Mouse (Mus musculus) adrenal gland, postnatal 4 days (tissue): ENCODE measurements around the gene Kit. TPM values are rescaled to one million over a fixed set of nuclear protein-coding genes. Genes with fewer than 3 reads are reported as not detected.

Experiments
- DNase-seq, 2 experiments: peaks; one replicate each; pipeline ENCODE4 v3.0.0; 2021 to 2022; ENCODE audit warnings: low spot score in 2 of 2, mixed read lengths in 2 of 2
- total RNA-seq, 2 experiments: library from RNA; stranded (reverse); gene quantifications; 2 replicates each; pipeline ENCODE4 v1.2.3; 2021

Gene Kit
- total RNA-seq, 2 experiments from 2014 or later: 25.1 to 28.7 TPM

- no peak for DNase-seq
Observed at GRCm38 (mm10) chr5:75705421-75705820, 130.7 kb downstream of the Kit start.
